Mouse (Mus musculus) CD4-positive naive resting alpha-beta T cell, adult 76 days (primary cell): ENCODE measurements around the gene Hamp2. TPM values are rescaled to one million over a fixed set of nuclear protein-coding genes. Genes with fewer than 3 reads are reported as not detected.

Experiments
- total RNA-seq: library from RNA; stranded (reverse); gene quantifications from one replicate; pipeline ENCODE4 v1.2.4, GENCODE M21; 2023

Hamp2 gene
- not detected for total RNA-seq

DNA sequence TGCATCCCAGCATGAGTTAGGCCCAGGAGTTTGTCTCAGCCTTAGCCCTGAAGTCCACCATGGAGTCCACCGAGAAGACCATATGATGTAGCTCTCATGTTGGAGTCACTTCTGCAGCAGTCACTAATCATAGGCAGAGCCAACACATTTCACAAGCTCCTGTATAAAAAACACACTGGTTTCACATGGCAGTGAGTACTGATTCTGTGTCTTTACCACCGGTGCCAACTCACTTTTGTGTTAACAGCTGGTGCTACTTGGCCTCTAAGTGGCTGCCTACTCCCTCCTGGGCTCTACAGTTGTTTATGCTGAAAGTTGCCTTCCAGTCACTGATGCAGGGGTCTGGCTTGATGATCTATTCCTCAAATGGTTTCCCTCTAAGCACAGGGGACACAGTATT, at the start of gene Hamp2:
Hamp2 (minus strand) TSS at position 101 of the 400 bp plus-strand sequence.

DNA sequence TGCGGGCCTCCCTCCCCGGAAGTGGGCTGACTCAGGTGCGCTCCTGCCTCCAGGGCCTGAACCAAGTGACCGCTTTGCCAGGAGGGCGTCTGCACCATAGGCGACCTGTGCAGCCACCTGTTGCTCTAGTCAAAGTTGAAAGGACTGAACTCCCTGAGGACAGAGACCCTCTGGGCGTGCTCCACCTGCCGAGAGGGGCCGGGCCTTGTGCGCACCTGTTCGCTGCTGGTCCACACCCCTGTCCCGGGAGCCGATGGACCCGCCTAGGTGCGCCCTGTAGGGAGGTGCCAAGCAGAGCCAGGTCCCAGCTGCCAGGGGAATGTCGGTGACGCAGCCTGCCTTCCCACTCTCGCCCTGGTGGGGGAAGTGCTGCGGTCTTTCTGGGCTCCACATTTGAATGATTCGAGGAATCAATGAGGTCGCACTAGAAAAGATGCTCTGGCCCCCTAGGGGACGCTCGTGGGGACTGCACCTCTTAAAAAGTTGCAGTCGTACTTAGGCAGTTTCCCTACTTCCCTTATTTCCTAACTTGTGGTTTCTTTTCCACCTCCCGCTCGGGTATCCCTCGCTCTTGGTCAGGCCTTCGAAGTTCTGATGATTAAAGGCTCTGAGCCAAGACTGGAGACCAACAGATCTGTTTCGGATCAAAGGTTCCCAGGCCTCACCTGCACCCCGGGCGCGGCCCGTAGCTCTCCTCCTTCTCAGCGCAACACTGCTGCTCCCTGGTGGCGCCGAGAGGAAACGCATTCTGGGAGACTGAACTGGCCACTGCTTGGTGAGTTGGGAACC, 49.2 kb upstream of the Hamp2 start, which contains the start of gene Fam187b:
Fam187b (plus strand) TSS at position 290 of the 789 bp plus-strand sequence.

DNA sequence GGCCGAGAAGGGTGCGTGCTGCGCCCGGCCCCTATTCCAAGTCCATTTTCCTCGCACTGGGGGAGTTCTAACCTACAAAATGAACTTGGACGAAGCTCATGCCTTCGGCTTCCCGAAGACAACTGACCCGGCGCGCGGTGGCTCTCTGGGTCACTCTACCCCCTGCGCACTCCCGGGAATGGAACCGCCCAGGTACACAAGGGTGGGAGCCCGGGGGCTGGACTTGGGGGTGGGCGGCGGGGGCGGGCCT, 48.7 kb upstream of the Hamp2 start, which contains the start of gene Lsr:
Lsr (minus strand) TSS at position 214 of the 250 bp plus-strand sequence.

DNA sequence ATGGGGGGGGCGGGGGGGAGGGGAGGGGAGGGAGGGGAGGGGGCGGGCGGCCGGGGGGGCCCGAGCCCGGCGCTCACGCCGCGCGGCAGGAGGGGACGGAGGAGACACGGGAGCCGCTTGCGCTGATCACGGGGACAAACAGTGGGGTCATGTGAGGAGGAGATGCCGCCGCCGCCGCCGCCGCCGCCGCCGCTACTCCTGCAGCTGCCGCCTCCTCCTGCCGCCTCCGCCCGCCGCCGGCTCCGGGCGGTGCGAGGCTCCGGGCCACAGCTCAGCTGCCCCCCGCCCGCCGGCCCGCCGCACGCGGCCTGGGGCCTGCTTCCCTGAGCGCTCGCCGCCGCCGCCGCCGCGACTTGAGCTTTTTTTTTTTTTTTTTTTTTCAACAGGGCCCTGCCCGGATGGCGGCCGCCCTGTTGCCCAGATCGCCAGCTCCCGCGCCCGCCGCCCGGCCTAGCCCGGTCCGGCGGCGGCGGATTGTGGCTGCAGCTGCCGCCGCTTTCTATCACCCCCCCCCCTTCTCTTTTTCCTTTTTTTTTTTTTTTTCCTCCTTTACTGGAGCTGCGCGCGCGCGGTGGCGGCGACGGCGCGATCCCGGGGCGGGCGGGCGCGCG, 32.4 kb upstream of the Hamp2 start, which contains the start of gene Usf2:
Usf2 (minus strand) TSS at position 48 of the 611 bp plus-strand sequence.

DNA sequence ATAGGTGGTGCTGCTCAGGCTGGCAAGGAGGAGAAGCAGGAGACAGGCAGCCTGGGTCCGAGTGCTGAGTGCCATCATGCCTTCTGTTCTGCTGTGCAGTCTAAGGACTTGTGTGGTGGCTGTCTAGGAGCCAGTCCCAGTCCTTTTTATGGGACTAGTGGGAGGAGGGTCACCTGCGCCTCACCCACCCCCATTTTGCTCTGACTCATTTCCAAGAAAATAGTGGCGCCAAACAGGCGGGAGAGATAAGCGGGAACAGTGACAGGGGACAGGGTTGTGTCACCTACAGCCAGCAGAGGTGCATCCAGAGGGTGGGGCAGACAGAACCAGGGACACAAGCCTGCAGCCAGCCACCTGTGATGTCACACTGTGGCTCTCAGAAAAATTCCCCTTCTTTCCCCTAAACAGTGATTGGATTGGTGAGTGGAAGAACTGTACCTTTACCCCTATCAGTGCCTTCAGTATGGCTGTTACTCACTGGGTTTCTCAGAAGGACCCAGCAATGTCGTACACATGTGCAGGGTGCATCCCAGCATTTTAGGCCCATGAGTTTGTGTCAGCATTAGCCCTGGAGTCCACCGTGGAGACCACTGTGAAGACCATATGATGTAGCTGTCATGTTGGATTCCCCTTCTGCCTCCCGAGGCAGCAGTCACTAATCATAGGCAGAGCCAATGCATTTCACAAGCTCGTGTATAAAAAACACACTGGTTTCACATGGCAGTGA, 19.6 kb upstream of the Hamp2 start, which contains the start of gene Hamp:
Hamp (minus strand) TSS at position 124 of the 727 bp plus-strand sequence.

DNA sequence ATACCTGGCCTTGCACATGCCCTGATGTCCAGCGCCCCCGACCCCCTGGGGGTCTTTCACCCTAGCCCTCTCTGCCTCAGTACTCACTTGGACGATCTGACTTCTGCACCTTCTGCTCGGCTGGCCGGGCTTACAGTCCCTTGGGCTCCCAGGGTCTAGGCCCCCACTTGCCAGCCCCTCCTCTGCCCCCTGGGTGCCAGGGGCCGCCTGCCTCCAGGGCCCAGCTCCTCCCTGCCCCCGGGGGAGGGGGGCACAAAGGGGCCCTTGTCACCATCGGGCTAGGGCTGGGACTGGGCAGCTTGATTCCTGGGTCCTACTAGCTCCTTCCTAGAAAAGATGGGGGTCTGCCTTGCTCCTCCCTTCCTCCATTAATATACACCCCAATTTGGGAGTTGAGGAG, 9.7 kb downstream of the Hamp2 start, which contains the start of gene Mag:
Mag (minus strand) TSS at position 142 of the 400 bp plus-strand sequence.

DNA sequence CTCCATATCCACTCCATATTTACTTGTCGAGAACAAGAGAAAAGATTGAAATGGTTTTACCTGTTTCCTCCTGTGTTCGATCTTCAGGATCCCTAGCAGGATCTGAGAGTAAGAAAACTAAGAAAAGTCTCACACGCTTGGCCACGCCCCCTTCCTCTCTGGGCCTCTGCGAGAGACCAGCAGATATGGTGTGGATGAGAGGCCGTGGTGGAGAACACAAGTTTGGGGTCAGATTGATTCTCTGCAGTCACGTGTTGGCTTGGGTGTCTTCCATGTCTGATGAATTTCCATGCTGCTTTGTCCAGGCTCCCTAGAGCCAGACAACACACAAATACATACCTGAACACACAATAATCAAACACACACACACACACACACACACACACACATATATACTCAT, 44.3 kb downstream of the Hamp2 start, which contains the start of gene Cd22:
Cd22 (minus strand) TSS at position 167 of the 400 bp plus-strand sequence.

Other genes with a start within 250 kb of the Hamp2 start
- gene 2200002J24Rik, start 225.8 kb downstream of the Hamp2 start, total RNA-seq, result not detected
- not detected for gene Atp4a, start 212.5 kb downstream of the Hamp2 start, total RNA-seq
- gene Tmem147, start 195.1 kb downstream of the Hamp2 start, total RNA-seq, result 29.7 TPM
- gene Gapdhs, start 181.0 kb downstream of the Hamp2 start, total RNA-seq, result not detected
- gene Sbsn, start 173.2 kb downstream of the Hamp2 start, total RNA-seq, result 6.8 TPM
- not detected for gene Dmkn, start 160.9 kb downstream of the Hamp2 start, total RNA-seq
- gene Krtdap, start 136.8 kb downstream of the Hamp2 start, total RNA-seq, result not detected
- 1.1 TPM for gene Ffar2, start 100.9 kb downstream of the Hamp2 start, total RNA-seq
- gene Ffar3, start 68.5 kb downstream of the Hamp2 start, total RNA-seq, result not detected
- gene Ffar1, start 63.1 kb downstream of the Hamp2 start, total RNA-seq, result 1.3 TPM
- 68.7 TPM for gene Cd22, start 44.3 kb downstream of the Hamp2 start, total RNA-seq
- not detected for gene Mag, start 9.8 kb downstream of the Hamp2 start, total RNA-seq
- gene Hamp, start 19.4 kb upstream of the Hamp2 start, total RNA-seq, result not detected
- gene Usf2, start 32.1 kb upstream of the Hamp2 start, total RNA-seq, result 160 TPM
- gene Lsr, start 48.8 kb upstream of the Hamp2 start, total RNA-seq, result 2.4 TPM
- not detected for gene Fam187b, start 49.1 kb upstream of the Hamp2 start, total RNA-seq
- 882 TPM for gene Fxyd5, start 117.8 kb upstream of the Hamp2 start, total RNA-seq
- gene Fxyd7, start 126.8 kb upstream of the Hamp2 start, total RNA-seq, result not detected
- gene Fxyd1, start 132.5 kb upstream of the Hamp2 start, total RNA-seq, result not detected
- gene Lgi4, start 134.7 kb upstream of the Hamp2 start, total RNA-seq, result 0.18 TPM
- gene Fxyd3, start 152.0 kb upstream of the Hamp2 start, total RNA-seq, result not detected
- 0.50 TPM for gene Hpn, start 190.6 kb upstream of the Hamp2 start, total RNA-seq
- 1.6 TPM for gene Scn1b, start 202.3 kb upstream of the Hamp2 start, total RNA-seq
- 627 TPM for gene Gramd1a, start 231.2 kb upstream of the Hamp2 start, total RNA-seq